Mouse (Mus musculus): ENCODE measurements at regions not wholly inside any gene's neighbourhood (a gene's known extent, or its start where the extent isn't known, plus 50 kb on each side); places are given as distances from the start of the nearest gene placed in this dataset.

DNA sequence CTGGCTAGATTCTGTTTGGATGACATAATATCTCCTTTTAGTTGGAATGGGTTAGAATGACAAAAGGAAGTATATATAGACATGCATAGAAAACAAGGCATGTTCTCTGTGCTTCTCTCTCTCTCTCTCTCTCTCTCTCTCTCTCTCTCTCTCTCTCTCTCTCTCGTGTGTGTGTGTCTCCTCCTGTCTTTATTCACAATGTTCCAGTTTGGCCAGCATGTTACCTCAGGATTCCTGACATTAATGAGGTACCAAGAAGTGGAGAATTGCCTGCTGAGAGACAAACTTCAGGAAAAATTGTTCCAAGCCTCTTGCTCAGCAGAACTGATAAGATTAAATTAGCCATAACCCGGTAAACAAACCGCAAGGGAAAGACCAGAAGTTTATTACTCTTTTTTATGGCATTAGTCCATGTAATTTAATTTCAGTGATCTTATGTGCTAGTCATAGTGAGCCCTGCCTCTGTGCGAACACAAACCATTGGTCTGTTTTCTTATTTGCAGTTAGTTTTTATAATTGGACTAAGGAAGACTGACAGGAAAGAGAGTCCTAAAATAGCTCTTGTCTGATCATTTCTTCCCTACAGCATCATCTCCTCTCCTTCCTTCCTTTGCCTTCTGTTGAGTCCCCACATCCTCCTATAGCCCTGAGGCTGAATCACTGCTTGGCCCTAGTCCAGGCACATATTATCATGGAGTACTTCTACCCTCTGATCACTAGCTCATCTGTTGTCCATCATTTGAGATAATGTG is 323.5 kb upstream of the 1700056E22Rik start:
- Histone ChIP-seq H3K4me1 (0 out of 2 replicates have a peak, but pooled peaks cover 4% of the 10 kb centered on the region), H3K4me2 (no peak overlapping the region), H3K9me3 (replicated peaks) (no peaks in the 10 kb centered on the region), H3K27ac (replicated peaks) (no peak overlapping the region), H3K27me3 (replicated peaks) (no peaks in the 10 kb centered on the region), H3K4me3 (replicated peaks) (no peak overlapping the region), H3K36me3 (no peaks in the 10 kb centered on the region), H3K9ac (replicated peaks) (no peak overlapping the region)
- 46% methylated on average over 4 of the region's 4 CpGs for WGBS
- ATAC-seq (ENCODE audit: low FRiP score), result no peak

DNA sequence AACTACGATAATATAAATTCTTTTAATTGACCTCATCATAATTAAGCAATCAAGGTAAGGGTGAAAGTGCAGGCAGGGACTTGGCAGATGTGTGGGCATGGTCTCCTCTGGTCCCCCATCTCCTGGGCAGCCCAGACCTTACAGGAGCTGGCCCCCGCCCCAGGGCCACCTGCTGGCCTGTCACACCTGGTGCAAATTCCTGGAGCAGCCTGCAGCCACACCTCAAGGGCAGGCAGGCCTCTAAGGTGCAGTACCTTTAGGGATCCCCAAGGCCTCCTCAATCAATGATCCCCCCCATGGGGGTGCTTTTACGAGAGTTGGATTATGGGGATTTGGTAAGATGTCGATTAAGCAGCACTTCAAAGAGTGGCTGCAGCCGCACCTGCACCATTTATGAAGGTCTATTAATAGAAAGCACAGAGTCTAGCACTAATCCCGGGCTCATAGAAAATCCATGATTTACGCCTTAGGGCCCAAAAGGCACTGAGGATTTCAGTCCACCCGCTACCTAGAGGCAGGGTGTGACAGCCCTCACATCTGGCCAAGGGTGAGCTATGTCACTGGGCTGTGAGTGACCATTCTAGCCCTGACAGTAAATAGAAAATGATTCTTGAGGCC is 319.8 kb upstream of the 1700056E22Rik start:
- WGBS, result 72% methylated on average over 8 of the region's 8 CpGs
- no peak for ATAC-seq (ENCODE audit: low FRiP score)

DNA sequence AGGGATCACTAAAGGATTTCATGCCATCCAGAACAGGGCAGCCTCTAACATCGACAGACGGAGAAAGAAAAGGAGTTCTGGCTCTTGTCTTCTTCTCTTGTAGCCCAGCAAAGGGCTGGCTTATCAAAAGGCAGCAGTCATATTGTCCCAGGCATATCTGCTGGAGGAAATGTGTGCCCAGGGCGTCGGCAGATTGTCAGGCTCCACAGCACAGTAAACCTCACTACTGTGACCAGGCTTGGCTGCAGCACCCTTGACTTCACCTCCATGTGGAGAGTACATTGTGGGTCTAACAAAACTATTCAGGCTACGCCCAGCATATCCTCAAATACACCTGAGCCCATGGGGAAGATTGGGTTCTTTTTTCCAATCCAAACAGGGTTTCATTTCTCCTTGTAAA is 317.7 kb upstream of the 1700056E22Rik start:
- Histone ChIP-seq H3K9ac (replicated peaks) (no peak overlapping the region), H3K27ac (replicated peaks) (no peak overlapping the region), H3K4me2 (no peak overlapping the region), H3K4me3 (replicated peaks) (no peak overlapping the region), H3K9me3 (replicated peaks) (no peaks in the 10 kb centered on the region), H3K36me3 (no peaks in the 10 kb centered on the region), H3K4me1 (no peaks in the 10 kb centered on the region), H3K27me3 (replicated peaks) (no peaks in the 10 kb centered on the region)
- ATAC-seq (ENCODE audit: low FRiP score), result no peak
- WGBS, result 86% methylated on average over 5 of the region's 5 CpGs

More for the DNA sequence above, 319.8 kb upstream of the 1700056E22Rik start:
- Histone ChIP-seq H3K4me2 (no peak overlapping the region), H3K9me3 (replicated peaks) (no peaks in the 10 kb centered on the region), H3K4me1 (0 out of 2 replicates have a peak, but pooled peaks cover 4% of the 10 kb centered on the region), H3K27ac (replicated peaks) (no peak overlapping the region), H3K36me3 (no peaks in the 10 kb centered on the region), H3K27me3 (replicated peaks) (no peaks in the 10 kb centered on the region), H3K4me3 (replicated peaks) (no peak overlapping the region), H3K9ac (replicated peaks) (no peak overlapping the region)

DNA sequence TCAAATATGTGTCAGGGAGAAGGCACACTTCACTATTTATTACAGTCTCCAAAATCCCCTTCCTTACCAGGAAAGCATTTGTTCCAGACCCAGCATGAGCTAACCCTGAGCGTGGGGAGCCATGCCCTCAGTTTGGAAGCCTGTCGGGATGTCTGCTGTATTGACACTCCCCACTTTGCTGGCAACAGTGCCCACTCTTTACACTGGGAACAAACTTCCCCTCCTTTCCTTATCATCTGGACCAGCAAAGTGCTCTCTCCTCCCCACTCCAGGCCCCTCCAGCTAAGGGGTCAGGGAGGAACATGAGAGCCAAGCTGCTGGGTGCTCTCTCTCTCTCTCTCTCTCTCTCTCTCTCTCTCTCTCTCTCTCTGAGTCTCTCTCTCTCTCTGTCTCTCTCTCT is 310.7 kb upstream of the 1700056E22Rik start:
- WGBS, result 71% methylated on average over 2 of the region's 2 CpGs
- H3K9ac ChIP-seq (replicated peaks), result no peak overlapping the region
- no peaks in the 10 kb centered on the region for H3K27me3 ChIP-seq (replicated peaks)
- no peak for ATAC-seq (ENCODE audit: low FRiP score)
- no peak overlapping the region for H3K27ac ChIP-seq (replicated peaks)
- H3K9me3 ChIP-seq (replicated peaks), result no peaks in the 10 kb centered on the region
- H3K4me3 ChIP-seq (replicated peaks), result no peak overlapping the region
- no peaks in the 10 kb centered on the region for H3K36me3 ChIP-seq
- no peak overlapping the region for H3K4me2 ChIP-seq
- no peaks in the 10 kb centered on the region for H3K4me1 ChIP-seq

DNA sequence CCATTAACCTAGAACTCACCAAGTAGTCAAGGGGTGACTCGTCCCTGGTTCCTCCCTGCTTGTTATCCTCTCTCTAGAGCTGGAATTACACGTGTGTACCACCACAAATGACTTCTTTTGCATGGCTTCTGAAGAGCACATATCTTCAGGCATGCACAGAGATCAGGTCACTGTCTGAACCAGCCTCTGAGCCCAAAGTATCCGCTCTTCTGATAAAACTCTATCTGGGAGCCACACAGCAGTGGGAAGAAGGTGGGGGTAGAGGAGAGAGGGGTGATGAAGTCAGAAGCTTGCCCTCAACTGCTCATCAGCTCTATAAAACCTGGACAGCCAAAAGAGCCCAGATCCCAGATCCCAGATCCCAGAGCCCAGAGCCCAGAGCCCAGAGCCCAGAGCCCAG is 301.9 kb upstream of the 1700056E22Rik start:
- H3K9me3 ChIP-seq (replicated peaks), result no peaks in the 10 kb centered on the region
- no peak overlapping the region for H3K27ac ChIP-seq (replicated peaks)
- H3K4me3 ChIP-seq (replicated peaks), result no peak overlapping the region
- no peak for ATAC-seq (ENCODE audit: low FRiP score)
- no peaks in the 10 kb centered on the region for H3K36me3 ChIP-seq
- no peaks in the 10 kb centered on the region for H3K4me1 ChIP-seq
- H3K4me2 ChIP-seq, result no peak overlapping the region
- H3K27me3 ChIP-seq (replicated peaks), result no peaks in the 10 kb centered on the region
- 83% methylated on average over 3 of the region's 3 CpGs for whole genome bisulfite sequencing
- no peak overlapping the region for H3K9ac ChIP-seq (replicated peaks)

DNA sequence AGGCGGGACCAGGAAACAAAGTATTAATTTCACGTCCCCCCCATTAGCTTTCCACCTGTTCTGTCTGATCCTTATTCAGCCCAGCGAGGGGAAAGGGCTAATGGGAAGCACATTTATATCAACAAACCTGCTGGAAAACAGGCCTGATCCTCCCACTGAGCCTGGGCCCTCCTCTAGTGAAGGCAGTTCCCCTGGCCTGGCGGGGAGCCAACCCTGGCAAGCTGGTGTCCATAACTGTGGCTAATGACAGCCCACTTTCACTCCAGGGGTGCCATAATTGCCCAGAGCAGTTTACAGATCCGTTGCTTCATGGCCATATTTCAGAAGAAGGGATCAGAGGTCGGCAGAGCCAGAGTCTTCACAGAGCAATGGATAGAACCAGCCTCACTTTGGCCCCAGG is 301.2 kb upstream of the 1700056E22Rik start:
- Histone ChIP-seq H3K4me2 (no peak overlapping the region), H3K36me3 (no peaks in the 10 kb centered on the region), H3K9me3 (replicated peaks) (no peaks in the 10 kb centered on the region), H3K4me1 (no peaks in the 10 kb centered on the region), H3K9ac (replicated peaks) (no peak overlapping the region), H3K4me3 (replicated peaks) (no peak overlapping the region), H3K27ac (replicated peaks) (no peak overlapping the region), H3K27me3 (replicated peaks) (no peaks in the 10 kb centered on the region)
- no peak for ATAC-seq (ENCODE audit: low FRiP score)
- WGBS, result 49% methylated on average over 6 of the region's 6 CpGs

DNA sequence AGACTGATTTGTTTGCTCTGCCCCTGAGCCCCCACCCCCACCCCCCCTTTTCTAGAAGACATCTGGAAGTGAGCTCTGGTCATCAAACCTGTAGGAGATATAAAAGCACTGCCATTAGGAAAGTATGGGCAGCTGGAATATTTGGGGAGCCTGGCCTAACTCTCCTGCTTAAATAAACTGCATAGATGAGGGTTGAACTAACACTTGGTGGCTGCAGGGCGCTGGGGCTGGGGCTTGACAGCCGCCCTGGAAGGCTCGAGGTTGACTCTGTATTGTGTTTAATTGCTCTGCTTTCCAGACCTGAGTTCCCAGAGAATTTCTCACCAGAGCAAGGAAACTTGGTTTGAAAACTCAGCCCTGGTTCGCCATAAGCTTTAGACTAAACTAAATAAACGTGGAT is 300.7 kb upstream of the 1700056E22Rik start:
- 56% methylated on average over 5 of the region's 5 CpGs for WGBS
- no peak overlapping the region for H3K4me2 ChIP-seq

DNA sequence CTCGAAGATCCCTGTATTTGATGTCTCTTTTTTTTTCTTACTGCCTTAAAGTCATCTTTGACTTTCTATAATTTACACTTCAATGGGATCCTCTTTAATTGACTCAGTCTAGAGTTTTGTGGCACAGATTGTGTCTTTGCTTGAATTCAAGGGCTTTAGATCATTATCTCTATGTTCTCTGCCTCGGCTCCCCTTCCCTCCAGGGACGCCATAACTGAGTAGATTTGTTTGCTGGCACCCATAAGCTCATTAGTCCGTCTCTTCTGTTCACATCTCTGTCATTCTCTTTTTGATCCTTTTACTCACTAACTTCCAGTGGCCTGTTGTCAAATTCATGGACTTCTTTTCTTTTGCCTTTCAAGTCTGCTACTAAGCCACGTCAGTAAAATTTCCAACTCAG is 299.0 kb upstream of the 1700056E22Rik start:
- no peaks in the 10 kb centered on the region for H3K9me3 ChIP-seq (replicated peaks)
- no peak overlapping the region for H3K4me3 ChIP-seq (replicated peaks)
- H3K4me2 ChIP-seq, result no peak overlapping the region
- no peak overlapping the region for H3K9ac ChIP-seq (replicated peaks)
- H3K27me3 ChIP-seq (replicated peaks), result no peaks in the 10 kb centered on the region
- H3K27ac ChIP-seq (replicated peaks), result no peak overlapping the region
- 73% methylated on average over 5 of the region's 5 CpGs for WGBS
- no peaks in the 10 kb centered on the region for H3K36me3 ChIP-seq
- H3K4me1 ChIP-seq, result no peaks in the 10 kb centered on the region
- ATAC-seq (ENCODE audit: low FRiP score), result no peak

More for the DNA sequence above, 300.7 kb upstream of the 1700056E22Rik start:
- H3K27ac ChIP-seq (replicated peaks), result no peak overlapping the region
- H3K4me3 ChIP-seq (replicated peaks), result no peak overlapping the region
- H3K27me3 ChIP-seq (replicated peaks), result no peaks in the 10 kb centered on the region
- ATAC-seq (ENCODE audit: low FRiP score), result no peak
- H3K9me3 ChIP-seq (replicated peaks), result no peaks in the 10 kb centered on the region
- H3K36me3 ChIP-seq, result no peaks in the 10 kb centered on the region
- H3K4me1 ChIP-seq, result no peaks in the 10 kb centered on the region
- no peak overlapping the region for H3K9ac ChIP-seq (replicated peaks)

DNA sequence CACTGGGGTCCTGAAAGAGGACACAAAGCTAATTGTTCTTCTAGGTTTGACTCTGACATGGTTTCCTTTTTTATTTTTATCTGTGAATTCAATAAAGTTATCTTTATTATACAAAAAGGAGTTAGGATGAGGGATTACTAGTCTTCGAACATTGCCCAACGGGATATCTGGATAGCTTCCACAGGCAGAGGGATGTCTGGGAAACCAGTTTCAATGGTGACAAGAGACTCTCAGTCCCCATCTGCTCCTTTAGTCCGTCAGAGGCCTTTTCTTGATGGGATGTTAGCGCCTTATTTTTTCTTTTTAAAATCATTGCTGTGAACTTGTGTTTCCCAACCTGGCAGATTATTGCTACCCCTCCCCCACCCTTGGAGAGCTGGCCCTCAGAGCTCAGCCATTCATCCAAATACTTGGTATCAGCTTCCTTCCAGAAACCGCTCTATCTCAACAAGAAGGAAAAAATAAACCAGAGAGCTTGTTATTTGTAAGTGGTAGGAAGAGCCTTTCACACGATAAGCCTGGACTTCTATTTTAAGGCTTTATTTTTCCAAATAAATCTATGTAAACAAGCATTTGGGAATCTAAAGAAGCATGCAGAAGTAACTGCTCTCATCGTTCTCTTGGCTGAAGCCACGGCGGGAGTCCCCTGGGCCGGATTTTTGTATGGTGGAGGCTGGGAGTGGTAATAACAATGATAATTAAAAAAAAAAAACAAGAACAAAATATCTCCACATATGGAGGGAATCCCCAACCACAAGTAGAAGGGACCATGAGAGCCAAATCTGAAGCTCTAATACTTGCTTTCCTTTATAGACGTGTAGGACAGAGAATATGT is 296.6 kb upstream of the 1700056E22Rik start:
- no peaks in the 10 kb centered on the region for H3K36me3 ChIP-seq
- no peaks in the 10 kb centered on the region for H3K9me3 ChIP-seq (replicated peaks)
- no peaks in the 10 kb centered on the region for H3K27me3 ChIP-seq (replicated peaks)
- no peak overlapping the region for H3K27ac ChIP-seq (replicated peaks)
- H3K4me1 ChIP-seq, result no peaks in the 10 kb centered on the region
- no peak for ATAC-seq (ENCODE audit: low FRiP score)
- no peak overlapping the region for H3K4me3 ChIP-seq (replicated peaks)
- H3K9ac ChIP-seq (replicated peaks), result no peak overlapping the region
- WGBS, result 75% methylated on average over 11 of the region's 11 CpGs
- no peak overlapping the region for H3K4me2 ChIP-seq

DNA sequence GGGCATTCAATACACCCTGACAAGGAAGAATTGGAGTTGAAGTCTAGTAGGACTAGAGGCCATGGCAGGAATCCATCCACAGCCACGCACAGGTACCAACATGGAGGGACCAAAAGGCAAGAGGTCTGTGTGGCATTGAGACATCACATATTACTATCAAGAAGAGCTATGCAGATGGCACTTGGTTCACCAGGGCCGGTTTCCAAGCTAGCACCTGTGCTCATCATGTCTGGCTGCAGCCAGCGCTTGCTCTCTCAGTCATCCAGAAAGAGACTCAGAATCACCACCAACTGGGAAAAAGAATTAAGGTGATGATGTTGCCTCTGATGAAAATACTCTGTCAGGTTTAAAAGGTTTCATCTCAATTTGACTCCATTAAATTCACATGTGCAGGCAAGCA is 292.1 kb upstream of the 1700056E22Rik start:
- Histone ChIP-seq H3K36me3 (no peaks in the 10 kb centered on the region), H3K9ac (replicated peaks) (no peak overlapping the region), H3K27me3 (replicated peaks) (no peaks in the 10 kb centered on the region), H3K4me1 (no peaks in the 10 kb centered on the region), H3K4me3 (replicated peaks) (no peak overlapping the region), H3K4me2 (no peak overlapping the region), H3K9me3 (replicated peaks) (no peaks in the 10 kb centered on the region), H3K27ac (replicated peaks) (no peak overlapping the region)
- WGBS, result 84% methylated on average over 3 of the region's 3 CpGs
- ATAC-seq (ENCODE audit: low FRiP score), result no peak

DNA sequence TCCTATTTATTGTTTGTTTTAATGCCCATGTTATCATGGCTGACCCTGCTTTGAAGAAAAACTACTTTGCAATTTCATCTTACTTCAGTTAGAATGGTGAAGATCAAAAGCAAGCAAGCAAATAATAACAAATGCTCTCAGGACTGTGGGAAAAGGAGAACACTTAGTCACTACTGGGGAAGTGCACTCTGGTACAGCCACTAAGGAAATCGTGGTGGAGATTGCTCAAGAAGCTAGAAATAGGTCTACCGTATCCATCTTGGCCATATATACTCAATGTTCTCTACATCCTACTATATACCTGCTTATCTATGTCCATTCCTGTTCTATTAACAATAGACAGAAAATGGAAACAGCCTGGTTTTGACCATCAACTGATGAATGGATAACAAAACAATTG is 290.1 kb upstream of the 1700056E22Rik start:
- ATAC-seq (ENCODE audit: low FRiP score), result no peak
- 83% methylated on average over 2 of the region's 2 CpGs for WGBS
- Histone ChIP-seq H3K36me3 (no peaks in the 10 kb centered on the region), H3K4me1 (no peaks in the 10 kb centered on the region), H3K9me3 (replicated peaks) (no peaks in the 10 kb centered on the region), H3K9ac (replicated peaks) (no peak overlapping the region), H3K27ac (replicated peaks) (no peak overlapping the region), H3K4me2 (no peak overlapping the region), H3K27me3 (replicated peaks) (no peaks in the 10 kb centered on the region), H3K4me3 (replicated peaks) (no peak overlapping the region)

Data from neural tube, embryonic 15.5 days (tissue).